Mouse (Mus musculus) myocyte (in vitro differentiated cells): Measurements from ENCODE around the gene Zfp335. TPM values are rescaled to one million over a fixed set of nuclear protein-coding genes. Genes with fewer than 3 reads are reported as not detected.
A peak's percentile ranks its signal among the peaks of the same experiment; 100 is the strongest.
"Not testable (repeated sequence)": the region's sequence is repeated elsewhere in the genome, so short reads cannot be mapped to it uniquely, and the experiment has no call there.

Experiments used
- H3K27me3 ChIP-seq: one replicate; pipeline ENCODE4 v1.6.1; 2011; ENCODE audit not compliant: control insufficient read depth, insufficient read depth, insufficient read length
- H3K36me3 ChIP-seq: one replicate; pipeline ENCODE4 v1.6.1; 2011; ENCODE audit not compliant: control insufficient read depth, insufficient read depth
- H3K4me2 ChIP-seq: one replicate; pipeline ENCODE4 v1.6.1; 2011; ENCODE audit warnings: low read depth, control low read depth
- H3K4me3 ChIP-seq: one replicate; pipeline ENCODE4 v1.5.1; 2011; ENCODE audit warnings: mild to moderate bottlenecking, control low read depth, moderate library complexity
- H3K79me2 ChIP-seq: one replicate; pipeline ENCODE4 v1.6.1; 2011; ENCODE audit not compliant: control insufficient read depth, insufficient read depth
- H3ac ChIP-seq: one replicate; pipeline ENCODE4 v1.6.1; 2011; ENCODE audit not compliant: control insufficient read depth, insufficient read length
- CEBPB ChIP-seq: IDR thresholded peaks from 2 replicates; pipeline ENCODE4 v1.6.1; 2011; ENCODE audit warnings: mild to moderate bottlenecking, moderate library complexity; ENCODE audit not compliant: poor library complexity, insufficient read depth, severe bottlenecking
- E2F4 ChIP-seq: IDR thresholded peaks from one replicate; pipeline ENCODE4 v1.6.1; 2011; ENCODE audit warnings: mild to moderate bottlenecking, control low read depth, moderate library complexity; ENCODE audit not compliant: insufficient read depth
- MAX ChIP-seq: IDR thresholded peaks from one replicate; pipeline ENCODE4 v1.6.1; 2011; ENCODE audit warnings: low read depth, mild to moderate bottlenecking, control low read depth
- MYOD1 ChIP-seq, 3 experiments: IDR thresholded peaks; one replicate each; pipeline ENCODE4 v1.6.1; 2011; ENCODE audit warnings: control low read depth in 2 of 3, low read depth in 2 of 3, mild to moderate bottlenecking in 2 of 3, moderate library complexity in 1 of 3; ENCODE audit not compliant: insufficient read length in 2 of 3, control insufficient read depth in 1 of 3
- MYOG ChIP-seq, 3 experiments: IDR thresholded peaks; one replicate each; pipeline ENCODE4 v1.6.1; 2011; ENCODE audit warnings: control low read depth in 2 of 3, low read depth in 2 of 3, mild to moderate bottlenecking in 2 of 3; ENCODE audit not compliant: insufficient read length in 2 of 3, control insufficient read depth in 1 of 3, insufficient read depth in 1 of 3
- POLR2A ChIP-seq: IDR thresholded peaks from one replicate; pipeline ENCODE4 v1.6.1; 2011; ENCODE audit warnings: low read depth, mild to moderate bottlenecking, control low read depth, moderate library complexity; ENCODE audit not compliant: insufficient read length
- POLR2AphosphoS2 ChIP-seq: IDR thresholded peaks from one replicate; pipeline ENCODE4 v1.6.1; 2011; ENCODE audit warnings: low read depth, control low read depth; ENCODE audit not compliant: insufficient read length
- REST ChIP-seq: IDR thresholded peaks from one replicate; pipeline ENCODE4 v1.6.1; 2011; ENCODE audit warnings: mild to moderate bottlenecking, control low read depth, moderate library complexity; ENCODE audit not compliant: insufficient read depth, insufficient read length
- SRF ChIP-seq: IDR thresholded peaks from one replicate; pipeline ENCODE4 v1.6.1; 2011; ENCODE audit warnings: low read depth; ENCODE audit not compliant: control insufficient read depth, insufficient read length
- TCF12 ChIP-seq: IDR thresholded peaks from one replicate; pipeline ENCODE4 v1.6.1; 2011; ENCODE audit warnings: mild to moderate bottlenecking, control low read depth; ENCODE audit not compliant: poor library complexity, insufficient read depth, severe bottlenecking
- TCF3 ChIP-seq: IDR thresholded peaks from one replicate; pipeline ENCODE4 v1.6.1; 2011; ENCODE audit warnings: low read depth, control low read depth; ENCODE audit not compliant: insufficient read length
- USF1 ChIP-seq: IDR thresholded peaks from one replicate; pipeline ENCODE4 v1.6.1; 2011; ENCODE audit warnings: low read depth, mild to moderate bottlenecking, control low read depth, moderate library complexity
- polyA plus RNA-seq: library from polyadenylated mRNA; unstranded; fragments of >200 nt; fragmentation: generic; extraction: Trizol; gene quantifications from one replicate; pipeline ENCODE4 v1.2.1, GENCODE M21; 2012; ENCODE audit warnings: missing spikeins

Gene Zfp335
- polyA plus RNA-seq, 1 experiment: 11.1 TPM

DNA sequence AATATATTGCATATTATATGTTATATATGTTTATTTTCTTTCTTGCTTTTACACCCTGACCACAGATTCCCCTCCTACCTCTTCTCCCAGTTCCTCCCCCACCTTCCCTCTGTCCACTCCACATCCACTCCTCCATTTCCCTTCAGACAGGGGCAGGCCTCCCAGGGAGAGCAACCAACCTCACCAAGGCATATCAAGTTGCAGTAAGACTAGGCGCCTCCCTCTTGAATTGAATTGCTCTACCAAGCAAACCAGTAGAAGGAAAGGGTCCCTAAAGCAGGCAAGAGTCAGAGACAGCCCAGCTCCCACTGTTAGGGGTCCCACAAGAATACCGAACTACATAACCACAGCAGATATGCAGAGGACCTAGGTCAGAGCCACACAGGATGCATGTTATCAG lies 52.4 kb downstream of the Zfp335 start:
- H3K27me3 ChIP-seq: no peaks in the 10 kb centered on the region
- TF ChIP-seq POLR2AphosphoS2 (no peak), USF1 (no peak), CEBPB (no peak), POLR2A (no peak), MAX (no peak), E2F4 (no peak), REST (no peak), MYOD1 (IDR thresholded peaks at IDR 0.05; ENCODE audit: control insufficient read depth in 1 of 3, insufficient read length in 2 of 3, low read depth in 2 of 3) (no peak), TCF3 (no peak), TCF12 (no peak), SRF (no peak), MYOG (IDR thresholded peaks at IDR 0.05; ENCODE audit: control insufficient read depth in 1 of 3, insufficient read depth in 1 of 3, insufficient read length in 2 of 3, low read depth in 2 of 3) (no peak)
- no peaks in the 10 kb centered on the region for H3K79me2 ChIP-seq
- peak overlapping the region; percentile 39 for H3K4me2 ChIP-seq
- no peaks in the 10 kb centered on the region for H3K36me3 ChIP-seq
- H3K4me3 ChIP-seq: no peak overlapping the region
- no peak overlapping the region for H3ac ChIP-seq

DNA sequence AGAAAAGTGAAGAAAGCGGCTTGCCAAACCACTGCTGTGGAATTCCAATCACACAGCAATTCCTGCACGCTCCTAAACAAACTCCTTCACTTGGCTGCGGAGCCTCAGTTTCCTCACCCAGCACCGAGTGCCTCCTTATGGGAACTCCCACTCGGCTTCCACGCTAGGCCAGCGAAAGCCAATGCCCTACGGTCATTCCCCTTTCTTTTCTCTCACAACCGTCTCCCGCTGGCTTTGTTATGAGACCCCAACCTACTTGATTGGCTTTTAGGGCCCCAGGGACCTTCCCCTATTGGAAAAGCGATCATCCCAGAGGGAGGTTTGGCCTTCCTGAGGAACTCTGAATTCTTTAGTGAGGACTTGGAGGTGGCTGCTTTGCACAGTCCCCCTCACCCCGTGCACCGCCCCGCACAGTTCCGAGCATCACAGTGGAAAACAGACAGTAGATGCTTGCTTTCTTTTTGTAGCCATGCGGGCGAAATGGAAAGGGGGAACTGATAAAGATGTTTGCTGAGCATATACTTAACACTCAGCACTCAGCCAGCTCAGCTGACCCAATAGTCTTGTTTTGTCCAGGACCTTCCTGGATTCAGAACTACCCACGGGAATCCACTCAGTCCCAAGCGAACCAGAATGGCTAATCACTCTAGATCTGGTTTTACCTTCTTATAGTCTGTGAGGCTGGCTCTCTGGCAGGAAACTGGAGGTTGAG lies 53.6 kb downstream of the Zfp335 start:
- Histone ChIP-seq H3K27me3 (no peaks in the 10 kb centered on the region), H3K4me3 (peak overlapping the region; percentile 87), H3ac (peak overlapping the region; percentile 1), H3K4me2 (peak overlapping the region; percentile 93), H3K36me3 (no peaks in the 10 kb centered on the region), H3K79me2 (no peaks in the 10 kb centered on the region)
- TF ChIP-seq TCF12 (no peak), REST (no peak)

DNA sequence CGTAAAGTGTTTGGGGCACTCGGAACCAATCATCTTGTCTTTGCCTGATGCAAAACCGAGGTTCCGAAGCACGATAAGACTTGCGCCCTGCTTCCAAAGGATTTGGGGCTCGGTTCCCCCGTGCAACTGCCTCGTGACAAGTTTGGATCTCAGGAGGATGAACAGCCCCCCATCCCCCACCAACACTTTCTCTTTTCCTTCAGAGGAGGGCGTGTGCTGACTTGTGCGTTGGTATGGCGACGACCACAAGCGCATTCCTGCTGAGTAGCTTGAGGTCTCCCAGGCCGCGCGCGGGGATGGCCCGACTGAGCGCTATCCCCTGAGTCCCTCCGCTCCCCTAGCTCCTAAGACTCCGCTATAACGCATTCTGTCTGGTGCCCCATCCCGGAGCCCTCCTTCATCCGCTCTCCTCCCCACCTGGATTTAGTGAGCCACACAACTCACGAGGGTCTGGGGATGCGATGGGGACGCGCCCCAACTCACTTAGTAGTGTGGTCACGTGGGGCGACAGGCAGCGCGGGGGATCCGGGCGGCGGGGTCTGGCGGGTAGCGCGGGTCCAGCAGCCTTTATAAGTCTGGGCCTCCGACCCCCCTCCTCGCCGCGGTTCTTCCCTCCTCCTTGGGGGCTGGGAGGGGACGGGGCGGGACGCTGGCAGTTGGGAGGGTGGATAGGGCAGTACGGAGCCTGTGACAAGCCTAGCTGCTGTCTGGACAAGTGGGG lies 54.3 kb downstream of the Zfp335 start, which contains the start of gene Pltp:
Pltp (minus strand) TSS at position 611 of the 721 bp plus-strand sequence.
- Histone ChIP-seq H3K27me3 (no peaks in the 10 kb centered on the region), H3K4me3 (peak within 1 kb of the TSS; percentile 87), H3ac (peak within 1 kb of the TSS; percentile 1), H3K36me3 (no peaks in the 10 kb centered on the region), H3K79me2 (no peaks in the 10 kb centered on the region), H3K4me2 (peak within 1 kb of the TSS; percentile 93)
- TF ChIP-seq SRF (no peak), POLR2AphosphoS2 (peak; percentile 35), MYOG (IDR thresholded peaks at IDR 0.05; ENCODE audit: control insufficient read depth in 1 of 3, insufficient read depth in 1 of 3, insufficient read length in 2 of 3, low read depth in 2 of 3) (peak in 1 of 3 experiments; percentile 25), REST (no peak), CEBPB (no peak), MYOD1 (IDR thresholded peaks at IDR 0.05; ENCODE audit: control insufficient read depth in 1 of 3, insufficient read length in 2 of 3, low read depth in 2 of 3) (no peak), E2F4 (no peak), MAX (peak; percentile 2), USF1 (peak; percentile 65), POLR2A (peak; percentile 72), TCF12 (no peak)

DNA sequence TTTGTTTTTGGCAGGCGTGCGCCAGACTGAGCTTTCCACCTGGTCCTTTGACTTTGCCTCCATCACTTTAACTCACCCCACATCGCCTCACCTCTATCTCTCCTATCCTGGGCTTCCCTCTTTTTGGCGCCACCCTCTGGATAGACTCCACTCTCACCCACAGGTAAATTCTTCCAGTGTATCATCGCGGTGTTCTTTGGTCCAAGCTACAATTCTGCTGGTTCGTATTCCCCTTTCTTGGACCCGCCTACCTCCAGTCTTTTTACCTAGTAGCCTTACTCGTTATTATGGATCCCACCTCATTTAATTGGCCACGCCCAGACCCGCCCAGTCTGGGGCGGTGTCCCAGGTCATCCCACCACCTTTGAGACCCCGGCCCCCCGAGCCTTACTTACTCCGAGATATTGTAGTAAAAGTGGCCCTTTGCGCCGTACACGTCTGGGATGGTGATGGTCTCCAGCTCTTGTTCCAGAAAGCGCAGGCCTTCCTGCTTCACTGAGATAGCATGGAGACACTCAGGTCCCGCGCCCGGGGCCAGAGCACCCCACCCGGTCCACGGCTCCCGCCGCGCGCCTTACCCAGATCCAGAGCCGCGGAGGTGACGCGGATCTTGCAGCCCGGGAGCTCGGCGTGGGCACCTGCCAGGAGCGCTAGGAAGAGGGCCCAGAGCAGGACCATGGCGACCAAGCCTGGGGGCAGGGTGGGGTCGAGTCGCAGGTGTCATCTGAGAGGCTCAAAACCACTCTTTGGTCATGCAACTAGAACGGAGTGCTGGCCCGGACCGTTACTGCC lies 55.1 kb downstream of the Zfp335 start:
- Histone ChIP-seq H3K4me3 (peak overlapping the region; percentile 87), H3K36me3 (peaks cover 5% of the 10 kb centered on the region), H3K27me3 (no peaks in the 10 kb centered on the region), H3ac (peak overlapping the region; percentile 1), H3K4me2 (peak overlapping the region; percentile 93), H3K79me2 (no peaks in the 10 kb centered on the region)
- TF ChIP-seq REST (no peak), USF1 (no peak), POLR2AphosphoS2 (no peak), SRF (no peak)

DNA sequence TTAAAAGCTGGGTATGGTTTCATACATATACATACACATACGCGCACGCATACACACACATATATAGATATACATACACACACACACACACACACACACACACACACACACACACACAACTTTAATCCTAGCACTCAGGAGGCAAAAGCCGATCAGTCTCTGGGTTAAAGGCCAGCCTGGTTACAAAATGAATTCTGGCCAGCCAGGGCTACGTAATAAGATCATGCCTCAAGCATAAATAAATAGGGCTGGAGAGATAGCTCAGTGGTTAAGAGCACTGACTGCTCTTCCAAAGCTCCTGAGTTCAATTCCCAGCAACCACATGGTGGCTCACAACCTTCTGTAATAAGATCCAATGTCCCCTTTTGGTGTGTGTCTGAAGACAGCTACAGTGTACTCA lies 56.0 kb downstream of the Zfp335 start:
- Histone ChIP-seq H3K4me3 (peak overlapping the region; percentile 87), H3K4me2 (peak overlapping the region; percentile 93)
- not testable (repeated sequence) for H3K36me3 ChIP-seq, H3K79me2 ChIP-seq, H3ac ChIP-seq, H3K27me3 ChIP-seq
